In genomic region chr2:30595796-30596195, GRCm38 (mm10) we compare ENCODE assay signal across 8 mouse cellular contexts. TPM values are rescaled to one million over a fixed set of nuclear protein-coding genes. Genes with fewer than 3 reads are reported as not detected.
A peak's percentile ranks its signal among the peaks of the same experiment; 100 is the strongest.
DNase-seq lines count a peak whose midpoint lies in the region; ATAC-seq and TF ChIP-seq lines count a peak whose summit lies in the region.

No protein-coding gene starts in this region.

- no peaks in the 10 kb centered on the region for H3K36me3 ChIP-seq in heart, embryonic 14.5 days (ENCODE audit: control insufficient read depth, insufficient read depth, low read length)
- no peaks in the 10 kb centered on the region for H3K36me3 ChIP-seq in C2C12 (ENCODE audit: control insufficient read depth, insufficient read depth)
- no peaks in the 10 kb centered on the region for H3K36me3 ChIP-seq in forebrain, embryonic 11.5 days (ENCODE audit: control insufficient read depth, insufficient read depth, low read length)
- no peaks in the 10 kb centered on the region for H3K36me3 ChIP-seq in limb, embryonic 15.5 days

- TF ChIP-seq CTCF in C2C12 (IDR thresholded peaks at IDR 0.05; ENCODE audit: control insufficient read depth, insufficient read depth, insufficient read length) = no peak

- no peak for ATAC-seq in heart, embryonic 14.5 days (ENCODE audit: insufficient number of reproducible peaks, insufficient read depth, low FRiP score, low read depth)
- no peak for ATAC-seq in forebrain, embryonic 11.5 days (replicated peaks; ENCODE audit: low FRiP score)
- no peak for ATAC-seq in limb, embryonic 15.5 days (ENCODE audit: insufficient number of reproducible peaks, low FRiP score, low TSS enrichment, low read depth)

- H3K27ac ChIP-seq in heart, embryonic 14.5 days (replicated peaks in 1 of 2; ENCODE audit: control insufficient read depth in 1 of 2, insufficient read depth in 1 of 2, low read depth in 2 of 2, low read length in 2 of 2) = peak overlapping the region in 1 of 2 experiments; percentile 97; a peak in 2 of 4 replicates
- H3K27ac ChIP-seq in forebrain, embryonic 11.5 days (ENCODE audit: low read depth, low read length) = 0 out of 2 replicates have a peak overlapping the region, but pooled peaks have one; percentile 89
- peak overlapping the region; percentile 98 for H3K27ac ChIP-seq in limb, embryonic 15.5 days

- H3ac ChIP-seq in C2C12 (ENCODE audit: control insufficient read depth, insufficient read length, low read depth) = peak overlapping the region; percentile 16

- 85% methylated on average over 4 of the region's 4 CpGs for WGBS in heart, embryonic 14.5 days
- WGBS in forebrain, embryonic 11.5 days = 91% methylated on average over 4 of the region's 4 CpGs
- WGBS in limb, embryonic 15.5 days = 71% methylated on average over 4 of the region's 4 CpGs

- peak overlapping the region; percentile 50 to 51; a peak in 1 of 4 replicates for H3K4me3 ChIP-seq in heart, embryonic 14.5 days (ENCODE audit: control insufficient read depth in 1 of 2, insufficient read depth in 1 of 2, low read depth in 1 of 2, low read length in 2 of 2)
- H3K4me3 ChIP-seq in C2C12 (ENCODE audit: insufficient read depth, poor library complexity, severe bottlenecking) = peak overlapping the region; percentile 29
- H3K4me3 ChIP-seq in forebrain, embryonic 11.5 days (ENCODE audit: low read depth, low read length) = no peak overlapping the region
- H3K4me3 ChIP-seq in limb, embryonic 15.5 days = no peak overlapping the region

- peaks cover 22 to 24% of the 10 kb centered on the region in 2 experiments for H3K4me1 ChIP-seq in heart, embryonic 14.5 days (ENCODE audit: control insufficient read depth in 2 of 2, insufficient read depth in 2 of 2, low read length in 2 of 2)
- peaks cover 11% of the 10 kb centered on the region for H3K4me1 ChIP-seq in forebrain, embryonic 11.5 days (replicated peaks; ENCODE audit: control insufficient read depth, insufficient read depth, low read length)
- H3K4me1 ChIP-seq in limb, embryonic 15.5 days = peaks cover 47% of the 10 kb centered on the region

- H3K9me3 ChIP-seq in heart, embryonic 14.5 days (ENCODE audit: control insufficient read depth, low read length) = no peaks in the 10 kb centered on the region
- H3K9me3 ChIP-seq in forebrain, embryonic 11.5 days (ENCODE audit: control insufficient read depth, low read length) = no peaks in the 10 kb centered on the region
- no peaks in the 10 kb centered on the region for H3K9me3 ChIP-seq in limb, embryonic 15.5 days

- no peak for DNase-seq in heart, postnatal 25 days (ENCODE audit: low spot score)
- DNase-seq in forebrain, embryonic 11.5 days (ENCODE audit: low spot score) = no peak
- no peak for DNase-seq in gastrocnemius, adult 18-20 months (ENCODE audit: low spot score)
- no peak for DNase-seq in left cerebral cortex, adult 18-20 months (ENCODE audit: low spot score in 2 of 2)
- no peak for DNase-seq in gastrocnemius, postnatal 10 days

- H3K27me3 ChIP-seq in heart, embryonic 14.5 days (ENCODE audit: control insufficient read depth, insufficient read depth, low read length) = no peaks in the 10 kb centered on the region
- H3K27me3 ChIP-seq in C2C12 (ENCODE audit: control insufficient read depth, insufficient read depth, insufficient read length) = no peaks in the 10 kb centered on the region
- no peaks in the 10 kb centered on the region for H3K27me3 ChIP-seq in forebrain, embryonic 11.5 days (ENCODE audit: control insufficient read depth, insufficient read depth, low read length)
- H3K27me3 ChIP-seq in limb, embryonic 15.5 days = no peaks in the 10 kb centered on the region

- H3K79me3 ChIP-seq in C2C12 (ENCODE audit: low read depth) = no peaks in the 10 kb centered on the region

- intact Hi-C loops in heart, postnatal 25 days (cut with DNase I) = loop anchor here (2.0 to 5.0 kb wide), 2 partner anchors 122 to 123 kb away; no protein-coding TSS in a partner anchor

- peak overlapping the region; percentile 75; the same call in 1 of the 2 replicates for H3K4me2 ChIP-seq in heart, embryonic 14.5 days (ENCODE audit: low read length)
- H3K4me2 ChIP-seq in forebrain, embryonic 11.5 days (ENCODE audit: low read depth, low read length, severe bottlenecking) = no peak overlapping the region
- peak overlapping the region; percentile 68 for H3K4me2 ChIP-seq in limb, embryonic 15.5 days

- peak overlapping the region; percentile 79; the same call in 1 of the 2 replicates for H3K9ac ChIP-seq in heart, embryonic 14.5 days (ENCODE audit: low read length)
- no peak overlapping the region for H3K9ac ChIP-seq in forebrain, embryonic 11.5 days (ENCODE audit: low read length)
- 0 out of 2 replicates have a peak overlapping the region, but pooled peaks have one; percentile 57 for H3K9ac ChIP-seq in limb, embryonic 15.5 days

- H3K79me2 ChIP-seq in C2C12 (ENCODE audit: control insufficient read depth, insufficient read depth) = no peaks in the 10 kb centered on the region

TF ChIP-seq in C2C12, 6 proteins besides CTCF, POLR2A, EP300 and RAD21:
- no peak for TF ChIP-seq MYOG (IDR thresholded peaks at IDR 0.05; ENCODE audit: control insufficient read depth, extremely low read depth, insufficient read length)
- no peak for TF ChIP-seq MYOD1 (IDR thresholded peaks at IDR 0.05; ENCODE audit: control insufficient read depth, insufficient read length, low read depth)
- TF ChIP-seq MAX (IDR thresholded peaks at IDR 0.05) = no peak
- no peak for TF ChIP-seq FOSL1 (IDR thresholded peaks at IDR 0.05; ENCODE audit: insufficient read depth, low read length, poor library complexity, severe bottlenecking)

RNA-seq across cellular contexts. Expression of gene Cstad, which starts 1.0 kb away (rescaled TPM):
- polyA plus RNA-seq in heart, embryonic 14.5 days (2014; fragmentation: Nextera tagmentation; extraction: Ambion mirVana) = 3.2 and 3.8 TPM in 2 replicates
- 1 to 10 TPM; 1.2 TPM for total RNA-seq in heart, postnatal 25 days (2021)
- 0.47 TPM for polyA plus RNA-seq in C2C12 (2012; fragmentation: generic; extraction: Trizol)
- 0.57 and 0.71 TPM in 2 replicates for polyA plus RNA-seq in forebrain, embryonic 11.5 days (2014; fragmentation: Nextera tagmentation; extraction: Ambion mirVana)
- 2.0 and 2.2 TPM in 2 replicates for polyA plus RNA-seq in limb, embryonic 15.5 days (2015; fragmentation: Nextera tagmentation; extraction: Ambion mirVana)
- total RNA-seq in gastrocnemius, adult 18-20 months (2021) = 1 to 10 TPM; 1.1 TPM
- 1 to 10 TPM; 3.1 to 4.0 TPM for total RNA-seq in left cerebral cortex, adult 18-20 months (2021)
- total RNA-seq in gastrocnemius, postnatal 10 days (2021) = 1 to 10 TPM; 5.3 to 5.9 TPM

Comparison
In these comparisons a context has a peak if more than half of its experiments do, and no peak if none do; other contexts are left out.
1. H3K4me3 ChIP-seq: peak in heart, embryonic 14.5 days (2 of 2) and C2C12 (single experiment); none in forebrain, embryonic 11.5 days (single experiment) and limb, embryonic 15.5 days (single experiment).